Mouse (Mus musculus): Measurements from ENCODE around the gene Armc9.

GRCm38 (mm10) chr1:86313772-86314125 lies 159.2 kb downstream of the Armc9 start:
- peak; percentile 59 for TF ChIP-seq CTCF (IDR thresholded peaks at IDR 0.05; ENCODE audit: low read depth)
- TF ChIP-seq EP300 (IDR thresholded peaks at IDR 0.05; ENCODE audit: low read depth): no peak
